In the genomic region with DNA sequence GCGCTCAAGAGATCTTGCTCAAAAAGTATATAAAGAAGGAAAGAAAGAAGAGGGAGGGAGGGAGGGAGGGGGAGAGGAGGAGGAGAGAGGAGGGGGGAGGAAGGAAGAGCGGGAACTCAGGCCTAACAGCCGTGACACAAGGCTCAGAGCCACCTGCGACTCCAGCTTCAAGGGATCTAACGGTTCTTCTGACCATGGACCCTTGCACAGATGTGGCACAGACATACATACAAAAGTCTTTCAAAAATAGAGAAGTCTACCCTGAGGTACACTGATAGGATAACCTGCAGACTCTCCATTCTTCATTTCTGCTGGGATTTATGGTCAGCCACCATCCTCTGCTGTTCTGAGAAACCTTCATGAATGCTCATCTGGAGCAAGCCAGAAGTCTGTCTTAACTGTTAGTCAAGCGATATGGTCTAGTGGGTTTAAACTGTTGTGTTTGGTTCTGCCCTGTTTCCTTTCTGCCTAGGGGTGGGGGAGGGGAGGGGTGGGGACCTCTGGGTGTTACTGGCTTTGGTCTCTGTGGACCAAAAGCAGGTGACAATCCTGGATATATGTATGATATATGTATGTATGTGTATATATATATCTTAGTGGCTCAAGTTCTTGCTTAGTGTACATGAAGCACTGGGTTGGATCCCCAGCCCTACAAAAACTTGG, we compare ENCODE assay signal across 21 mouse cellular contexts. TPM values are rescaled to one million over a fixed set of nuclear protein-coding genes. Genes with fewer than 3 reads are reported as not detected.
DNase-seq lines count a peak whose midpoint lies in the region; ATAC-seq and TF ChIP-seq lines count a peak whose summit lies in the region.
"Had no signal": no experiment of that assay in that cellular context is flagged by ENCODE, and none has a peak within 500 bp of the region (broad histone marks: within the 10 kb centered on the region; RNA-seq: fewer than 3 reads in every experiment).

No protein-coding gene starts in this region.

- 72% methylated on average over 6 of the region's 6 CpGs for WGBS in heart, embryonic 15.5 days
- WGBS in thymus, adult 2 months = 11% methylated on average over 6 of the region's 6 CpGs

- no peak for TF ChIP-seq CTCF in thymus, adult 2 months (IDR thresholded peaks at IDR 0.05; ENCODE audit: borderline replicate concordance, control insufficient read depth, extremely low read depth, insufficient read depth, low read length, poor library complexity)

- H3K4me2 ChIP-seq in heart, embryonic 15.5 days = no peak overlapping the region
- H3K4me2 ChIP-seq: hindbrain, embryonic 12.5 days; limb, embryonic 13.5 days; liver, embryonic 15.5 days had no signal

- peaks cover 3% of the 10 kb centered on the region; the same call in 1 of the 2 replicates for H3K4me1 ChIP-seq in heart, embryonic 15.5 days (replicated peaks)
- peaks cover 35% of the 10 kb centered on the region for H3K4me1 ChIP-seq in megakaryocyte, embryonic 14.5 days
- peaks cover 37% of the 10 kb centered on the region for H3K4me1 ChIP-seq in thymus, adult 2 months (replicated peaks; ENCODE audit: control insufficient read depth, insufficient read depth, low read length)
- H3K4me1 ChIP-seq: embryonic facial prominence, embryonic 10.5 days; hindbrain, embryonic 12.5 days; limb, embryonic 13.5 days had no signal

- H3K27me3 ChIP-seq in heart, embryonic 15.5 days = no peaks in the 10 kb centered on the region
- peaks cover 10% of the 10 kb centered on the region for H3K27me3 ChIP-seq in megakaryocyte, embryonic 14.5 days (replicated peaks)
- no peaks in the 10 kb centered on the region for H3K27me3 ChIP-seq in thymus, adult 2 months (ENCODE audit: control insufficient read depth, insufficient read depth, low read length)
- H3K27me3 ChIP-seq: hindbrain, embryonic 12.5 days; limb, embryonic 13.5 days; liver, embryonic 15.5 days had no signal

- H3K27ac ChIP-seq in heart, embryonic 15.5 days = 0 out of 2 replicates have a peak overlapping the region, but pooled peaks have one; percentile 20
- H3K27ac ChIP-seq in thymus, adult 2 months (ENCODE audit: control insufficient read depth, insufficient read depth, low read length) = peak overlapping the region; percentile 92
- H3K27ac ChIP-seq: embryonic facial prominence, embryonic 10.5 days; gastrocnemius, adult 2 months; heart, adult 2 months; hindbrain, embryonic 12.5 days; limb, embryonic 13.5 days; liver, embryonic 15.5 days had no signal

- intact Hi-C loops in heart, postnatal 14 days (cut with DNase I) = no loop called here

- no peak for DNase-seq in heart, postnatal 14 days
- DNase-seq in thymus, adult 2 months = peak; percentile 56
- no peak for DNase-seq in urinary bladder, postnatal 14 days (ENCODE audit: low spot score)
- DNase-seq in right cerebral cortex, postnatal 10 days (ENCODE audit: low spot score in 2 of 2) = no peak
- DNase-seq in urinary bladder, postnatal 36 days (ENCODE audit: low spot score in 2 of 2) = no peak
- DNase-seq: adrenal gland, postnatal 25 days; cerebellum, adult 2 months; cerebellum, postnatal 36 days; gastrocnemius, adult 2 months; heart, adult 2 months; kidney, adult 9 months; layer of hippocampus, postnatal 36 days; lung, postnatal 10 days had no signal

- H3K9ac ChIP-seq in heart, embryonic 15.5 days = no peak overlapping the region
- H3K9ac ChIP-seq: hindbrain, embryonic 12.5 days; limb, embryonic 13.5 days; liver, embryonic 15.5 days had no signal

- no peak for TF ChIP-seq POLR2A in thymus, adult 2 months (IDR thresholded peaks at IDR 0.05; ENCODE audit: control insufficient read depth, extremely low read depth, insufficient read depth, low read length, poor library complexity)

- no peak overlapping the region for H3K4me3 ChIP-seq in heart, embryonic 15.5 days
- H3K4me3 ChIP-seq in megakaryocyte, embryonic 14.5 days (replicated peaks) = peak overlapping the region; percentile 51
- no peak overlapping the region for H3K4me3 ChIP-seq in thymus, adult 2 months (ENCODE audit: control insufficient read depth, insufficient read depth, low read length)
- H3K4me3 ChIP-seq: embryonic facial prominence, embryonic 10.5 days; gastrocnemius, adult 2 months; heart, adult 2 months; hindbrain, embryonic 12.5 days; limb, embryonic 13.5 days; liver, embryonic 15.5 days had no signal

- no peak for ATAC-seq in heart, embryonic 15.5 days (replicated peaks; ENCODE audit: insufficient number of reproducible peaks, insufficient read depth, low FRiP score, low read depth)
- ATAC-seq in megakaryocyte, adult 5-6 weeks (ENCODE audit: poor library complexity, severe bottlenecking) = no peak
- ATAC-seq: inflammation-experienced regulatory T-cells, adult 6 months had no signal

- H3K36me3 ChIP-seq in heart, embryonic 15.5 days = no peaks in the 10 kb centered on the region
- H3K36me3 ChIP-seq in megakaryocyte, embryonic 14.5 days (replicated peaks; ENCODE audit: low read length) = no peaks in the 10 kb centered on the region
- no peaks in the 10 kb centered on the region for H3K36me3 ChIP-seq in thymus, adult 2 months (ENCODE audit: control insufficient read depth, insufficient read depth, low read length)
- H3K36me3 ChIP-seq: embryonic facial prominence, embryonic 10.5 days; hindbrain, embryonic 12.5 days; limb, embryonic 13.5 days; liver, embryonic 15.5 days had no signal

- H3K9me3 ChIP-seq in heart, embryonic 15.5 days (replicated peaks) = no peaks in the 10 kb centered on the region
- H3K9me3 ChIP-seq in megakaryocyte, embryonic 14.5 days = peaks cover 9% of the 10 kb centered on the region
- H3K9me3 ChIP-seq: embryonic facial prominence, embryonic 10.5 days; hindbrain, embryonic 12.5 days; limb, embryonic 13.5 days; liver, embryonic 15.5 days had no signal

RNA-seq across cellular contexts. Expression of a gene that starts 14.3 kb away (rescaled TPM):
- polyA plus RNA-seq in heart, embryonic 15.5 days (2015; fragmentation: Nextera tagmentation; extraction: Ambion mirVana) = 3.3 and 6.7 TPM in 2 replicates
- 1 to 10 TPM; 2.2 to 2.5 TPM for total RNA-seq in heart, postnatal 14 days (2021)
- 0.81 TPM in 1 of 2 replicates, not detected in the other for polyA plus RNA-seq in megakaryocyte, embryonic 14.5 days (2012; ENCODE audit: insufficient read depth, low replicate concordance)
- total RNA-seq in megakaryocyte, adult 5-6 weeks (2015) = 0.25 TPM in 1 of 2 replicates, not detected in the other
- 0.24 TPM in 1 of 2 replicates, not detected in the other for total RNA-seq in megakaryocyte, adult 5-6 weeks (2017)
- 1.9 and 3.1 TPM in 2 replicates for polyA plus RNA-seq in thymus, adult 2 months (2012; rRNA removed)

RNA-seq across cellular contexts. Expression of a gene that starts 25.1 kb away (rescaled TPM):
- polyA plus RNA-seq in heart, embryonic 15.5 days (2015; fragmentation: Nextera tagmentation; extraction: Ambion mirVana) = 3.1 and 10.7 TPM in 2 replicates
- 1 to 10 TPM; 2.2 to 7.0 TPM for total RNA-seq in heart, postnatal 14 days (2021)
- polyA plus RNA-seq in megakaryocyte, embryonic 14.5 days (2012; ENCODE audit: insufficient read depth, low replicate concordance) = 69.2 and 175 TPM in 2 replicates
- total RNA-seq in megakaryocyte, adult 5-6 weeks (2015) = 41.7 and 44.5 TPM in 2 replicates
- total RNA-seq in megakaryocyte, adult 5-6 weeks (2017) = 87.5 and 92.7 TPM in 2 replicates
- polyA plus RNA-seq in thymus, adult 2 months (2012; rRNA removed) = 261 and 279 TPM in 2 replicates
